Mouse (Mus musculus) cerebellum, postnatal 10 days (tissue): ENCODE data around the gene Ggt1.
"Not testable (repeated sequence)": the region's sequence is repeated elsewhere in the genome, so short reads cannot be mapped to it uniquely, and the experiment has no call there.

ENCODE experiments used
- DNase-seq, 2 experiments: peaks; one replicate each; pipeline ENCODE4 v3.0.0; 2021; ENCODE audit warnings: mixed read lengths in 2 of 2

The Ggt1 gene

GRCm38 (mm10) chr10:75561071-75561654 is at the start of gene Ggt1:
Gene Ggt1 (plus strand): TSS chr10:75561604.
- peak; percentile 72 to 81 for DNase-seq

GRCm38 (mm10) chr10:75511897-75512296 is 49.5 kb upstream of the Ggt1 start:
- DNase-seq: no peak

GRCm38 (mm10) chr10:75512796-75513195 is 48.6 kb upstream of the Ggt1 start:
- DNase-seq: no peak

- DNase-seq: no peak
Observed at GRCm38 (mm10) chr10:75513306-75514067, 47.9 kb upstream of the Ggt1 start.

- no peak for DNase-seq
Observed at GRCm38 (mm10) chr10:75514361-75514760, 47.0 kb upstream of the Ggt1 start.

GRCm38 (mm10) chr10:75515216-75516037 is 46.0 kb upstream of the Ggt1 start:
- no peak for DNase-seq

GRCm38 (mm10) chr10:75516038-75516723 is 45.2 kb upstream of the Ggt1 start:
- DNase-seq: peak in 1 of 2 experiments; percentile 32

GRCm38 (mm10) chr10:75516724-75517072 is 44.7 kb upstream of the Ggt1 start:
- no peak for DNase-seq

- peak; percentile 94 to 97 for DNase-seq
Observed at GRCm38 (mm10) chr10:75517073-75517757, 44.2 kb upstream of the Ggt1 start, which contains the start of gene Snrpd3. Gene Snrpd3 (plus strand): TSS chr10:75517551.

- peak; percentile 97 to 99 for DNase-seq
Observed at GRCm38 (mm10) chr10:75517758-75518143, 43.7 kb upstream of the Ggt1 start, which contains the start of gene Gucd1. Gene Gucd1 (minus strand): TSS chr10:75517972.

GRCm38 (mm10) chr10:75520581-75520980 is 40.8 kb upstream of the Ggt1 start:
- no peak for DNase-seq

- DNase-seq: no peak
Observed at GRCm38 (mm10) chr10:75521643-75522042, 39.8 kb upstream of the Ggt1 start.

GRCm38 (mm10) chr10:75525450-75525849 is 36.0 kb upstream of the Ggt1 start:
- not testable (repeated sequence) for DNase-seq

- DNase-seq: no peak
Observed at GRCm38 (mm10) chr10:75530322-75530721, 31.1 kb upstream of the Ggt1 start.

GRCm38 (mm10) chr10:75531532-75532090 is 29.8 kb upstream of the Ggt1 start:
- no peak for DNase-seq

- DNase-seq: no peak
Observed at GRCm38 (mm10) chr10:75534216-75534615, 27.2 kb upstream of the Ggt1 start.

GRCm38 (mm10) chr10:75534934-75535333 is 26.5 kb upstream of the Ggt1 start:
- peak; percentile 86 to 91 for DNase-seq

- DNase-seq: peak; percentile 43 to 53
Observed at GRCm38 (mm10) chr10:75535423-75535822, 26.0 kb upstream of the Ggt1 start.

- DNase-seq: no peak
Observed at GRCm38 (mm10) chr10:75536123-75536522, 25.3 kb upstream of the Ggt1 start.

- DNase-seq: no peak
Observed at GRCm38 (mm10) chr10:75547901-75548300, 13.5 kb upstream of the Ggt1 start.

GRCm38 (mm10) chr10:75548486-75548885 is 12.9 kb upstream of the Ggt1 start:
- no peak for DNase-seq

GRCm38 (mm10) chr10:75549886-75550285 is 11.5 kb upstream of the Ggt1 start:
- DNase-seq: no peak
